Mouse (Mus musculus): ENCODE measurements around the gene Gm3055.
"Not testable (repeated sequence)": the region's sequence is repeated elsewhere in the genome, so short reads cannot be mapped to it uniquely, and the experiment has no call there.

Gm3055 gene

GRCm38 (mm10) chr10:81770506-81771403 lies at the start of gene Gm3055:
Gene Gm3055 (minus strand): TSS chr10:81771161.
- not testable (repeated sequence) for DNase-seq

GRCm38 (mm10) chr10:81811899-81812298 lies 40.9 kb upstream of the Gm3055 start, which contains the start of gene Gm4767:
Gene Gm4767 (plus strand): TSS chr10:81812186.
- peak; percentile 84 for DNase-seq

GRCm38 (mm10) chr10:81771404-81771777 lies 430 bp upstream of the Gm3055 start:
- not testable (repeated sequence) for DNase-seq

GRCm38 (mm10) chr10:81704531-81705301 lies 66.2 kb downstream of the Gm3055 start, which contains the start of gene Zfp433:
Gene Zfp433 (plus strand): TSS chr10:81704825.
- not testable (repeated sequence) for DNase-seq

All from heart, adult 11 months (tissue).